Mouse (Mus musculus): ENCODE measurements around the gene Hspbap1. TPM values are rescaled to one million over a fixed set of nuclear protein-coding genes. Genes with fewer than 3 reads are reported as not detected.
A peak's percentile ranks its signal among the peaks of the same experiment; 100 is the strongest.

The Hspbap1 gene
- polyA plus RNA-seq, 1 experiment from 2014 or later, result 8.7 TPM

DNA sequence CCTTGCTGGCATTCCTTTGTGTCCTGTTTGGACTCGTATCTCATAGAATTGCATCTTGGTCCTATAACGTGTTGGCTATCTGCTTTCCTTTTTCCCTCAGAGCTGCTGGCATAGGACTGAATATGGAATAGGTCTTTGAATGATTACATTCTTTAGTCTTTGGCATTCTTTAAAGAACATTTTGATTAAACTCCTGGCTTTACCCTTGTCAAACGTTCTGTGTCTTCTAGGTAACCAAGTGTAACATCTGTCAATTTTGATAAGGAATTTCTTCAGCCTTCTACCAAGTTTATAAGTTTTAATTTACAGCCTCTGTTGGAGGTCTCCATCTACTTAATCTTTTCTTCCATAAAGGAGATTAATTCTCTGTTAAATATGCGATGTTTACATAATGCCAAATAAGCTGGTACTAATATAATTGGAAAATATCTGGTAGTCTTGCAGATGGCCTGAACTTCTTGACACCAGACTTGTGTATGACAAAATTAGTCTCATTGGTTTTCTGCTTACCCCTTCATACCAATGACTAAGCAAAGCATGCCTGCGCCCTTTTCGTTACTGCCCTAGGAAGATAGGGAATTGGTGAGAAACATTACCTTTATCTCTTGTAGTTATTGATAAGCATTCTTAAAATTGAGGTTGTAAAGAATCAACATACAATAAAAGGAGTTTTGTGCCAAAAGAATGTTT is 36.9 kb downstream of the Hspbap1 start:
- Histone ChIP-seq H3K4me3 (no peak overlapping the region), H3K36me3 (peaks cover 6% of the 10 kb centered on the region), H3K27me3 (replicated peaks) (no peaks in the 10 kb centered on the region), H3K4me1 (peaks cover 14% of the 10 kb centered on the region), H3K9me3 (no peaks in the 10 kb centered on the region), H3K27ac (replicated peaks) (no peak overlapping the region), H3K9ac (no peak overlapping the region), H3K4me2 (peak overlapping the region; percentile 11; the same call in 1 of the 2 replicates)
- no peak for ATAC-seq (ENCODE audit: extremely low read depth, insufficient number of reproducible peaks, low FRiP score, low TSS enrichment)
- WGBS, result 65% methylated on average over 6 of the region's 6 CpGs

DNA sequence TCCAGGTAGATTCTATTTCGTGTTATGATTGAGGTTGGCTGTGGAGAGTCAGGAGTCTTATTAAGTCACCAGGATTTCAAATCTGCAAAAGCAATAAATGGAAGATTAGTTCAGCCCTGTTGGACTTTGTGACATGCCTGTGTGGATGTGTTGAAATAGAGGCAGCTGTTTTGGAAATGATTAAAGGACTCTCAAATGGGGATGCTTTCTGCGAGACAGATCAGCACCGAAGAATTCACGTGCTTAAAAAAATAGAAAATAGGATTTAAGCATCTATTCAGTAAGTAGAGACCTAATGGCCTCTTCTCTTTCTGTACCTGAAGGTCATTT is 37.5 kb downstream of the Hspbap1 start:
- no peak for ATAC-seq (ENCODE audit: extremely low read depth, insufficient number of reproducible peaks, low FRiP score, low TSS enrichment)
- H3K27ac ChIP-seq (replicated peaks), result no peak overlapping the region
- WGBS, result 81% methylated on average over 4 of the region's 4 CpGs

DNA sequence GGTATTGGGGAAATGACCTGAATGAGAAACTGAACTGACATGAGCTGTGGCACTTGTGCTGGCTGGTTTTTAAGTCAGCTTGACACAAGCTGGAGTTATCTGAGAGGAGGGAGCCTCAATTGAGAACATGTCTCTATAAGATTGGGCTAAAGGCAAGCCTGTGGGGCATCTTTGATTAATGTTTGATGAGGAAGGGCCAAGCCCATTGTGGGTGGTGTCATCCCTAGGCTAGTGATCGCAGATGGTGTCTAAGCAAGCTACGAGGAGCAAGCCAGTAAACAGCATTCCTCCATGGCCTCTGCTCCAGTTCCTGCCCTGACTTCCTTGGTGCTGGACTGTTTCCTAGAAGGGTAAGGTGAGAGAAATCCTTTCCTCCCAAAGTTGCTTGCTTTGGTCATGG is 38.7 kb downstream of the Hspbap1 start:
- no peaks in the 10 kb centered on the region for H3K27me3 ChIP-seq (replicated peaks)
- H3K9me3 ChIP-seq, result no peaks in the 10 kb centered on the region
- peaks cover 7% of the 10 kb centered on the region; the same call in 1 of the 2 replicates for H3K4me1 ChIP-seq
- H3K9ac ChIP-seq, result no peak overlapping the region
- H3K36me3 ChIP-seq, result peaks cover 6% of the 10 kb centered on the region
- no peak for ATAC-seq (ENCODE audit: extremely low read depth, insufficient number of reproducible peaks, low FRiP score, low TSS enrichment)
- no peak overlapping the region for H3K4me3 ChIP-seq
- H3K4me2 ChIP-seq, result no peak overlapping the region
- 94% methylated on average over 2 of the region's 2 CpGs for WGBS
- no peak overlapping the region for H3K27ac ChIP-seq (replicated peaks)

More for the DNA sequence above, 37.5 kb downstream of the Hspbap1 start:
- H3K4me3 ChIP-seq, result no peak overlapping the region
- H3K9me3 ChIP-seq, result no peaks in the 10 kb centered on the region
- H3K4me2 ChIP-seq, result peak overlapping the region; percentile 11; the same call in 1 of the 2 replicates
- no peak overlapping the region for H3K9ac ChIP-seq
- peaks cover 6% of the 10 kb centered on the region for H3K36me3 ChIP-seq
- peaks cover 11% of the 10 kb centered on the region for H3K4me1 ChIP-seq
- no peaks in the 10 kb centered on the region for H3K27me3 ChIP-seq (replicated peaks)

DNA sequence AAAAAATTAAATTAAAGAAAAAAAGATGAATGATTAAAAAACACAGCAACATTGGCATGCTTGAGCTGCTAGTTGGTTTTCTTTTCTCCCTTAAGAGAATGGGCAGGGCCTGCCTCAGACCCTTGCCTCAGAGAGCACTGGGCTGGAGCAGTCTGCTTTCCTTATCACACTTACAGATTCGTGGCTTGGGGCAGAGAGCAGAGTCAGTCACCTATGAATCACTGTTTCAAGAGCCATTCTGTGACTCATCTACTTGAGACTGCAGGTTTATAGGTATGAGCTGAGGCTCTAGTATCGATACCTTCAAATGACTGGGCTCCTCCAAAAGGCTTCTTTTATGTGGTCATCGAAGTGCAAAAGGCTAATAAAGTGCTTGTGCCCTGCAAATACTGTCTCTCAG is 42.9 kb downstream of the Hspbap1 start:
- 55% methylated on average over 3 of the region's 3 CpGs for WGBS
- Histone ChIP-seq H3K36me3 (peaks cover 9% of the 10 kb centered on the region), H3K4me3 (no peak overlapping the region), H3K9me3 (no peaks in the 10 kb centered on the region), H3K27ac (replicated peaks) (no peak overlapping the region), H3K9ac (no peak overlapping the region), H3K4me1 (no peaks in the 10 kb centered on the region), H3K4me2 (no peak overlapping the region), H3K27me3 (replicated peaks) (no peaks in the 10 kb centered on the region)
- ATAC-seq (ENCODE audit: extremely low read depth, insufficient number of reproducible peaks, low FRiP score, low TSS enrichment), result no peak

DNA sequence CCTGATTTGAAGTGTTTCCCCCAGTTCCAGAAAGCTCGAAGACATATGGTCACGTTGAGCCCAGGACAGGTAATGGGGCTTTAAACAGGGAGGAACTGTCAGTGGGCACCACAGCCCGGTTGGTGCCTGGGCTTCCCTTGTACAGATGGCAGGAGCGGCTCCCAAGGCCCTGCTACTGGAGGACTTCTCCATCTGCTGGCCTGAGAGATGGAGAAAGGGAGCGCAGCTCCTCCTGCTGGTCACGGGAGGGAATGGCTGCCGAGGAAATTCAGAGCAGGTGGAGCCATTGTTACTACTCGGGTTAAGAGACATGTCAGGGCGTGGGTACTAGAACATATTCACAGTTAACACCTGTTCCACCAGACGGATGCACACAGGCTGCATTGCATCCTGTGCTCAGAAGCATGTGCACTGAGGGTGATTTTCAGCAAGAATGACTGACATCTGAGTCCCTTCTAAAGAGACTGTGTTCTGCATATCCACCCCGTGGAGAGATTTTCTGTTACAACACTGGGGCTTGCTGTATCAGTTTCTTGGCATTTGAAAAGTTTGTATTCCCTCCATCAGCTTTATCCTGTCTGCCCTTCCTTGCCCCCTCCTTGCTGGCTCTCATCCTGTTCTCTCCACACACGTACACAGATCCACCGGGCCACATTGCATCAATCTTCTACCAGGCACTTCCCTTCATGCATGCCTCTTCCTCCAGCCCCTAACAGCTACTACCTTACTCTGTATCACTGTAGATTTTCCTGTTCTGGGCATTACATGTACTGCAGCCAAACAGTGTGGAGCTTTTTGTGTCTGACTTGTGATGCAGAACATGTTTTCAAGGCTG is 47.3 kb downstream of the Hspbap1 start:
- Histone ChIP-seq H3K4me3 (no peak overlapping the region), H3K27ac (replicated peaks) (no peak overlapping the region), H3K9me3 (no peaks in the 10 kb centered on the region), H3K4me1 (no peaks in the 10 kb centered on the region), H3K27me3 (replicated peaks) (no peaks in the 10 kb centered on the region), H3K9ac (no peak overlapping the region), H3K4me2 (no peak overlapping the region), H3K36me3 (peaks cover 33% of the 10 kb centered on the region)
- WGBS, result 37% methylated on average over 13 of the region's 13 CpGs
- peak; percentile 19; the same call in 1 of the 2 replicates for ATAC-seq (ENCODE audit: extremely low read depth, insufficient number of reproducible peaks, low FRiP score, low TSS enrichment)

DNA sequence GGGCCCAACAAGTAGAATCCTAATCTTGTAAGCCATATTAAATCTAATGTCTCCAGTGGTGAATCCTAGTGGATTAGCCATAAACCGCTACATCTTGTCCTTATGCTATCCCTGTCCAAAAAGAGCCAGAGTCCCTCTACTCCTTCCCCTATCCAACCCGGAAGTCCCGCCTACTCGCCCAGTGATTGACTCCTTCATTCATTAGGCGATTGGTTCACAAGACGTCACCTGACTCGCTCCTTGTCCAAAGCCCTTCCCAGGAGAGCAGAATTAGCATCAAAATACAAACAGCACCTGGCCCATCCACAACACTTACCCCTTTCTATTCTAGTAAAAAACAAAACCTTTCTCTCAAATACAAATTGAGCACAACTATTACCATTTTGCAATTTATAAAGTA is 59.8 kb downstream of the Hspbap1 start:
- no peak for ATAC-seq (ENCODE audit: extremely low read depth, insufficient number of reproducible peaks, low FRiP score, low TSS enrichment)

DNA sequence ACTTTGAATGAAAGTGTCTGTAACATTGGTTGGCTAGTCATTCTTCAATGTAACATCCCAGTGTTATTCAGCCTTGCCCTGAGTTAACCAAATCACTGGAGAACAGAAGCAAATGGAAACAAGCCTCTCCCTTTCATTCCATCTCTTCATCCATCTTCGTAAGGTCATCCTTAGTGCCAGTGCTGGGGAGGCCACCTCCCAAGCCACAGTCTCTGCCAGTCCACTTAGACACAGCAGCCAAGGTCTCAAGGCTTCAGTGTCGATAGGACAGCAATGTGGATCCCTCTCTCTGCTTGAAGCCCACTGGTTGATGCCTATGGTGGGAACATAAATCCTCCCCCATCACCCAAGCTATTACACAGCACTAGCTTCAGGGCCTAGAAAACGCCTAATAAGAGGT is 62.8 kb downstream of the Hspbap1 start:
- Histone ChIP-seq H3K27me3 (replicated peaks) (no peaks in the 10 kb centered on the region), H3K36me3 (peaks cover 2% of the 10 kb centered on the region; the same call in 1 of the 2 replicates), H3K4me1 (no peaks in the 10 kb centered on the region), H3K27ac (replicated peaks) (no peak overlapping the region), H3K4me2 (no peak overlapping the region), H3K9ac (no peak overlapping the region), H3K9me3 (peaks cover 7% of the 10 kb centered on the region; the same call in 1 of the 2 replicates), H3K4me3 (no peak overlapping the region)
- no peak for ATAC-seq (ENCODE audit: extremely low read depth, insufficient number of reproducible peaks, low FRiP score, low TSS enrichment)
- 71% methylated on average over 3 of the region's 3 CpGs for WGBS

More for the DNA sequence above, 59.8 kb downstream of the Hspbap1 start:
- Histone ChIP-seq H3K9ac (no peak overlapping the region), H3K27me3 (replicated peaks) (no peaks in the 10 kb centered on the region), H3K4me1 (no peaks in the 10 kb centered on the region), H3K27ac (replicated peaks) (no peak overlapping the region), H3K36me3 (peaks cover 29% of the 10 kb centered on the region), H3K9me3 (no peaks in the 10 kb centered on the region), H3K4me2 (no peak overlapping the region), H3K4me3 (no peak overlapping the region)
- WGBS, result 31% methylated on average over 7 of the region's 7 CpGs

DNA sequence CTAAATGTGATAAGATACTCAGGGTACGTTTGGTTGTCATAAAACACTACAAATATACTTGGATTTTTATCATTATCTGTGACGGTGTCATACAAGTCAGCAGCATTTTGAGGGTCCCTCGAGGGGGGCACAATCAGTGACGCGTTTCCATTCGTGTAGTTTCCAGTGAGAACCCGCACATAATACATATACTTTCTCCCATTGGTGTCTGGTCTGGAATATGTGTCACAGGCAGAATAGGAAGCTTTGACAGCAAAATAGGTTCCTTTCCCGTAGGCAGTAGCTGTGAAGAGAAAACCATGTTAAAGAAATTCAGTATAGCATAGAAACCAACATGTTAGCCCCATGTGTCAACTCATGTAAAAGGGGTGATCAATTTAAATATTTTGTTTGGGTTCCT is 64.5 kb downstream of the Hspbap1 start:
- no peaks in the 10 kb centered on the region for H3K4me1 ChIP-seq
- peaks cover 8% of the 10 kb centered on the region; the same call in 1 of the 2 replicates for H3K9me3 ChIP-seq
- no peak overlapping the region for H3K9ac ChIP-seq
- H3K4me3 ChIP-seq, result no peak overlapping the region
- no peak for ATAC-seq (ENCODE audit: extremely low read depth, insufficient number of reproducible peaks, low FRiP score, low TSS enrichment)
- no peaks in the 10 kb centered on the region for H3K36me3 ChIP-seq
- H3K27me3 ChIP-seq (replicated peaks), result no peaks in the 10 kb centered on the region
- no peak overlapping the region for H3K4me2 ChIP-seq
- 79% methylated on average over 8 of the region's 8 CpGs for WGBS
- H3K27ac ChIP-seq (replicated peaks), result no peak overlapping the region

DNA sequence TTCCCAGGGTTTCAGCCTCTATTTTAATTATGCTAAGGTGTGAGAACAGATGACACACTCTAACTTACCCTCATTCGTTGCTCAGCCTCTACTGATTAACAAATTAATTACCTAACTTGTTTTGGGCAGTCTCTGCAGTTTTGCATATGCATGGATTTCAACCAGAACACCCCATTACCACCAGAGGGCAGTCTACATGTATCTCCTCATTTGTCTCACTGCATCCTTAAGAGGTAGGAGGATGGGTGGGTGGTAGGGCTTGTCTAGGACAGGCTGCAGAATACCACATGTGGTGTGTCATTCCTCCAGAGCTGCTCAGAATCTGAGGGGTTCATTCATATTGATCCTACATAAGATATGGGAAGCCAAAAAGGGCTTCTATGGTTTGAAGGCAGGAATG is 69.5 kb downstream of the Hspbap1 start:
- Histone ChIP-seq H3K4me1 (no peaks in the 10 kb centered on the region), H3K4me3 (no peak overlapping the region), H3K9me3 (peaks cover 8% of the 10 kb centered on the region; the same call in 1 of the 2 replicates), H3K36me3 (no peaks in the 10 kb centered on the region), H3K27me3 (replicated peaks) (no peaks in the 10 kb centered on the region), H3K27ac (replicated peaks) (no peak overlapping the region), H3K9ac (no peak overlapping the region), H3K4me2 (no peak overlapping the region)
- no peak for ATAC-seq (ENCODE audit: extremely low read depth, insufficient number of reproducible peaks, low FRiP score, low TSS enrichment)
- WGBS, result 13% methylated on average over 1 of the region's 1 CpGs

DNA sequence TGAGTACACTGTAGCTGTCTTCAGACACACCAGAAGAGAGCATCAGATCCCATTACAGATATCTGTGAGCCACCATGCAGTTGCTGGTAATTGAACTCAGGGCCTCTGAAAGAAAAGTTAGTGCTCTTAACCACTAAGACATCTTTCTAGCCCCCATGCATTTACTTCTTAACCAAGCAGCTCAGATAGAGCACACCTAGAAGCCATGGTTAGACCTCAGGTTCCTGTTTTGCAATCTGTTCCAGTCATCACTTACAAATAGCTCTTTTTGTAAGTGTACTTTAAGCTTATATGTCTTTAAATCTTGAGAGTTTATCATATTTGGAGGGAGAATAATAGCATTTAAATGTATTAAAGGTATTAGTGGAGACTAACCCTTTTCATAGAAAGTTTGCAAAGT is 77.0 kb downstream of the Hspbap1 start:
- H3K9me3 ChIP-seq, result no peaks in the 10 kb centered on the region
- no peaks in the 10 kb centered on the region for H3K27me3 ChIP-seq (replicated peaks)
- H3K9ac ChIP-seq, result no peak overlapping the region
- H3K4me2 ChIP-seq, result no peak overlapping the region
- H3K4me1 ChIP-seq, result no peaks in the 10 kb centered on the region
- no peak overlapping the region for H3K4me3 ChIP-seq
- no peaks in the 10 kb centered on the region for H3K36me3 ChIP-seq
- no peak for ATAC-seq (ENCODE audit: extremely low read depth, insufficient number of reproducible peaks, low FRiP score, low TSS enrichment)
- no peak overlapping the region for H3K27ac ChIP-seq (replicated peaks)

DNA sequence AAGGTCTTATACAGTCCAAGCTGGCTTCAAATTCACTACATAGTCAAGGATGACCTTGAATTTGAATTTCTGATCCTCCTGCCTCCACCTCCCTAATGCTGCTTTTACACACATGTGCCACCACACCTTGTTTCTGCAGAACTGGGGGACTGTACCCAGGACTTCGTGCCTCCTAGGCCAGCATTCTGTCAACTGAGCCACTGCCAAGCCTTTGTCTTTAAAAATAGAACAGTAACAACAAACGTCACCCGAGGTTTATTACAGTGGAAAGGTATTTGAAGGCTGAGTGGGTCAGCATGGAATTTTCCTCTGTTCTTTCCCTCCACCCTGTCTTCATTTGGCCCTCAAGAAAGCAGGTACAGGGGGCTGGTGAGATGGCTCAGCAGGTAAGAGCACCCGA is 85.7 kb downstream of the Hspbap1 start:
- Histone ChIP-seq H3K4me2 (no peak overlapping the region), H3K9ac (no peak overlapping the region), H3K4me3 (no peak overlapping the region), H3K4me1 (peaks cover 10% of the 10 kb centered on the region), H3K27me3 (replicated peaks) (no peaks in the 10 kb centered on the region), H3K36me3 (no peaks in the 10 kb centered on the region), H3K27ac (replicated peaks) (no peak overlapping the region), H3K9me3 (no peaks in the 10 kb centered on the region)
- 46% methylated on average over 4 of the region's 4 CpGs for WGBS
- no peak for ATAC-seq (ENCODE audit: extremely low read depth, insufficient number of reproducible peaks, low FRiP score, low TSS enrichment)

Measured in heart, embryonic 13.5 days (tissue).